18 mouse cellular contexts compared by ENCODE assay signal in the genomic region with DNA sequence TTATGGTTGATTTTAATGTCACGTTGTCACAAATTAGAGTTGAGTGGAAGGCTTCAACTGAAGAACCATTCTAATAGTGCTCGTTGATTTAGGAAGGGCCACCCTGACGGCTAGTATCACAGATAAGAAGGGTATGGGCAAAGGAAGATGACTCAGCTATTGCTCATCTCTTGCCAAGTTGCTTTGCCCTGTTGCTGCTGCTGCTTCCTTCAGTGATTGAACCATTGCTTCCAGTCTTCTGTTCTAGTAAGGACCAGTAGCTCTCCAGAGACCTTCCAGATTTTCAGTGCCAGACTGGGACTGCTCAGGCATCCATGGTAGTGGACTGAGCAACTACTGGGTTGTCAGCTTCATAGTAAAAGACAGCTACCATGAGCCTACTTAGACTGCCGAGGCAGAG. TPM values are rescaled to one million over a fixed set of nuclear protein-coding genes. Genes with fewer than 3 reads are reported as not detected.
DNase-seq lines count a peak whose midpoint lies in the region; ATAC-seq lines count a peak whose summit lies in the region.
"Had no signal": no experiment of that assay in that cellular context is flagged by ENCODE, and none has a peak within 500 bp of the region (broad histone marks: within the 10 kb centered on the region; RNA-seq: fewer than 3 reads in every experiment).

No protein-coding gene starts in this region.

- peaks cover 35% of the 10 kb centered on the region for H3K4me1 ChIP-seq in liver, embryonic 13.5 days (replicated peaks)
- H3K4me1 ChIP-seq: hindbrain, embryonic 12.5 days; limb, embryonic 10.5 days had no signal

- peak; percentile 97 for ATAC-seq in liver, embryonic 13.5 days (ENCODE audit: low read depth)
- ATAC-seq in megakaryocyte-erythroid progenitor cell, adult 5-6 weeks (replicated peaks; ENCODE audit: low FRiP score, low TSS enrichment, poor library complexity, severe bottlenecking) = peak; percentile 93

- peak overlapping the region; percentile 56; the same call in 1 of the 2 replicates for H3K9ac ChIP-seq in liver, embryonic 13.5 days
- H3K9ac ChIP-seq: hindbrain, embryonic 12.5 days; lung, embryonic 14.5 days had no signal

- H3K27me3 ChIP-seq in liver, embryonic 13.5 days = no peaks in the 10 kb centered on the region
- H3K27me3 ChIP-seq: hindbrain, embryonic 12.5 days had no signal

- intact Hi-C loops in left cerebral cortex, postnatal 10 days (cut with DNase I) = no loop called here

- H3K4me3 ChIP-seq in liver, embryonic 13.5 days (replicated peaks) = no peak overlapping the region
- H3K4me3 ChIP-seq: hindbrain, embryonic 12.5 days; limb, embryonic 10.5 days had no signal

- peak overlapping the region; percentile 51 for H3K4me2 ChIP-seq in liver, embryonic 13.5 days
- H3K4me2 ChIP-seq: hindbrain, embryonic 12.5 days; lung, embryonic 14.5 days had no signal

- H3K9me3 ChIP-seq in liver, embryonic 13.5 days (replicated peaks) = no peaks in the 10 kb centered on the region
- H3K9me3 ChIP-seq: hindbrain, embryonic 12.5 days; limb, embryonic 10.5 days had no signal

- peak; percentile 28 for DNase-seq in heart, adult 11 months
- no peak for DNase-seq in heart, postnatal 4 days
- peak; percentile 67 for DNase-seq in c-Kit-positive CD71-positive TER-119-positive erythroid progenitor cells, embryonic 14.5 days (ENCODE audit: low spot score)
- DNase-seq in liver, embryonic 13.5 days = peak; percentile 44
- DNase-seq in layer of hippocampus, adult 11-12 months (ENCODE audit: low spot score) = no peak
- DNase-seq in gastrocnemius, adult 18-20 months (ENCODE audit: low spot score) = no peak
- DNase-seq in left cerebral cortex, postnatal 10 days (ENCODE audit: extremely low spot score in 1 of 2, low spot score in 2 of 2) = no peak
- DNase-seq: adrenal gland, adult 8-10 months; B cell, adult 2 months; cerebellum, adult 11-12 months; gastrocnemius, postnatal 10 days; lung, embryonic 14.5 days; lung, postnatal 4 days; midbrain, embryonic 14.5 days; right cerebral cortex, adult 18-20 months had no signal

- 23% methylated on average over 4 of the region's 4 CpGs for WGBS in liver, embryonic 13.5 days (ENCODE audit: insufficient replicate concordance)

- H3K27ac ChIP-seq in liver, embryonic 13.5 days = peak overlapping the region; percentile 86
- H3K27ac ChIP-seq: hindbrain, embryonic 12.5 days; limb, embryonic 10.5 days had no signal

- H3K36me3 ChIP-seq in liver, embryonic 13.5 days = peaks cover 14% of the 10 kb centered on the region
- H3K36me3 ChIP-seq: hindbrain, embryonic 12.5 days; limb, embryonic 10.5 days had no signal

RNA-seq across cellular contexts. Expression of gene Hist1h2be, which starts 11.7 kb away (rescaled TPM):
- total RNA-seq in heart, postnatal 4 days (2021) = 10 to 100 TPM; 38.8 to 42.2 TPM
- polyA plus RNA-seq in liver, embryonic 13.5 days (2015; fragmentation: Nextera tagmentation; extraction: Ambion mirVana) = 1.3 and 2.0 TPM in 2 replicates
- 26.9 and 37.8 TPM in 2 replicates for total RNA-seq in megakaryocyte-erythroid progenitor cell, adult 5-6 weeks (2014; fragmentation: Nextera tagmentation)
- total RNA-seq in megakaryocyte-erythroid progenitor cell, adult 5-6 weeks (2017) = 47.9 and 73.4 TPM in 2 replicates
- total RNA-seq in gastrocnemius, adult 18-20 months (2021) = 10 to 100 TPM; 13.2 to 15.7 TPM
- total RNA-seq in left cerebral cortex, postnatal 10 days (2021) = 1 to 10 TPM; 6.8 to 7.2 TPM

RNA-seq across cellular contexts. Expression of gene Hist1h1e, which starts 13.1 kb away (rescaled TPM):
- total RNA-seq in heart, postnatal 4 days (2021) = 100 to 1,000 TPM; 269 to 306 TPM
- 24.3 and 26.2 TPM in 2 replicates for polyA plus RNA-seq in liver, embryonic 13.5 days (2015; fragmentation: Nextera tagmentation; extraction: Ambion mirVana)
- total RNA-seq in megakaryocyte-erythroid progenitor cell, adult 5-6 weeks (2014; fragmentation: Nextera tagmentation) = 289 and 399 TPM in 2 replicates
- 199 and 265 TPM in 2 replicates for total RNA-seq in megakaryocyte-erythroid progenitor cell, adult 5-6 weeks (2017)
- total RNA-seq in gastrocnemius, adult 18-20 months (2021) = 10 to 100 TPM; 31.1 to 41.1 TPM
- 10 to 100 TPM; 62.5 to 68.0 TPM for total RNA-seq in left cerebral cortex, postnatal 10 days (2021)

RNA-seq across cellular contexts. Expression of gene Hist1h4d, which starts 27.8 kb away (rescaled TPM):
- 100 to 1,000 TPM; 322 to 324 TPM for total RNA-seq in heart, postnatal 4 days (2021)
- 116 and 152 TPM in 2 replicates for polyA plus RNA-seq in liver, embryonic 13.5 days (2015; fragmentation: Nextera tagmentation; extraction: Ambion mirVana)
- total RNA-seq in megakaryocyte-erythroid progenitor cell, adult 5-6 weeks (2014; fragmentation: Nextera tagmentation) = 470 and 507 TPM in 2 replicates
- 756 and 1,171 TPM in 2 replicates for total RNA-seq in megakaryocyte-erythroid progenitor cell, adult 5-6 weeks (2017)
- 10 to 100 TPM; 33.6 to 46.4 TPM for total RNA-seq in gastrocnemius, adult 18-20 months (2021)
- 100 to 1,000 TPM; 134 to 145 TPM for total RNA-seq in left cerebral cortex, postnatal 10 days (2021)

RNA-seq across cellular contexts. Expression of gene Hist1h3d, which starts 33.6 kb away (rescaled TPM):
- 10 to 100 TPM; 52.4 to 58.7 TPM for total RNA-seq in heart, postnatal 4 days (2021)
- 5.9 and 7.2 TPM in 2 replicates for polyA plus RNA-seq in liver, embryonic 13.5 days (2015; fragmentation: Nextera tagmentation; extraction: Ambion mirVana)
- total RNA-seq in megakaryocyte-erythroid progenitor cell, adult 5-6 weeks (2014; fragmentation: Nextera tagmentation) = 123 and 185 TPM in 2 replicates
- total RNA-seq in megakaryocyte-erythroid progenitor cell, adult 5-6 weeks (2017) = 84.0 and 189 TPM in 2 replicates
- 1 to 10 TPM; 3.2 to 3.7 TPM for total RNA-seq in gastrocnemius, adult 18-20 months (2021)
- 1 to 10 TPM; 8.4 to 9.1 TPM for total RNA-seq in left cerebral cortex, postnatal 10 days (2021)

RNA-seq across cellular contexts. Expression of gene Hist1h2ad, which starts 35.0 kb away (rescaled TPM):
- total RNA-seq in heart, postnatal 4 days (2021) = 10 to 100 TPM; 62.5 to 79.1 TPM
- polyA plus RNA-seq in liver, embryonic 13.5 days (2015; fragmentation: Nextera tagmentation; extraction: Ambion mirVana) = 1.2 and 4.3 TPM in 2 replicates
- 1.4 and 11.1 TPM in 2 replicates for total RNA-seq in megakaryocyte-erythroid progenitor cell, adult 5-6 weeks (2014; fragmentation: Nextera tagmentation)
- 1,263 and 1,317 TPM in 2 replicates for total RNA-seq in megakaryocyte-erythroid progenitor cell, adult 5-6 weeks (2017)
- 1 to 10 TPM in 1 of 2 experiments, under 1 TPM in 1; 0.80 to 1.7 TPM for total RNA-seq in gastrocnemius, adult 18-20 months (2021)
- total RNA-seq in left cerebral cortex, postnatal 10 days (2021) = 1 to 10 TPM; 5.8 to 9.4 TPM

Comparison
In these comparisons a context has a peak if more than half of its experiments do, and no peak if none do; other contexts are left out.
1. DNase-seq: peak in heart, adult 11 months (single experiment), c-Kit-positive CD71-positive TER-119-positive erythroid progenitor cells, embryonic 14.5 days (single experiment) and liver, embryonic 13.5 days (single experiment); none in heart, postnatal 4 days (single experiment), layer of hippocampus, adult 11-12 months (single experiment), gastrocnemius, adult 18-20 months (single experiment) and left cerebral cortex, postnatal 10 days (0 of 2).